Mouse (Mus musculus): ENCODE data around the gene Gm13276.

DNA sequence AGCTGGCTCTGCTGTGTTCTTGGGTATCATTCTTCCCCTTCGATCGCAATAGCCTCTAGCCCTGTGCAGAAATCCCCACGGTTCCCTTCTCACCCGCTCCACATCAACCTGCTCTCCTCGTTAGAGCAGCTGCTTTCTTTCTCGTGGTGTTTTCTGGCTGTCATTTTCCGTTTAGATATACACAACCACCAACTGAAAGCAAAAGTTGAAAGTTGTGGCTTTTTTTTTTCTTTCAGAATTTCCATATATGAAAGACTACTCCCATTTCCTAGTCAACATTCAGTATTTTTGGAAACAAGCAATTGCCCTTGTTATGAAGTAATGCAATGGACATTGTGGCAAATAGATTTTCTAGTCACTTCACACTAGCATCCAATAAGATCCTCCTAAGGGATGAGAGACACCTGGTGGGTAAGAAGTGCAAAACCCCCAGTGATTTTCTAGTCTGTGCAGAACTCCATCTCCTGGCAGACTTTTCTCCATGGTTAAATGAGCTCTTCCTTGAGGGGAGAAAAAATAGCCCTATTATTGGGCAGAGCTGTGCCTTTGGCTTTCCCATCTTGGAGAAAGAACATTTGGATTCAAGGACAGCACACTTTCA is 42.6 kb upstream of the Gm13276 start:
- TF ChIP-seq CTCF (IDR thresholded peaks at IDR 0.05; ENCODE audit: borderline replicate concordance, control insufficient read depth, extremely low read depth, insufficient read depth, low read length, poor library complexity): no peak
- TF ChIP-seq POLR2A (IDR thresholded peaks at IDR 0.05; ENCODE audit: control insufficient read depth, extremely low read depth, insufficient read depth, low read length, poor library complexity): no peak
